ENCODE assay signal across 6 mouse cellular contexts in genomic region chr10:23725960-23726714, GRCm38 (mm10).
DNase-seq lines count a peak whose midpoint lies in the region; ATAC-seq and TF ChIP-seq lines count a peak whose summit lies in the region.
"Not testable (repeated sequence)": the region's sequence is repeated elsewhere in the genome, so short reads cannot be mapped to it uniquely, and the experiment has no call there.

No protein-coding gene starts in this region.

- not testable (repeated sequence) for H3K9ac ChIP-seq in forebrain, embryonic 12.5 days; forebrain, embryonic 16.5 days (replicated peaks; ENCODE audit: low read depth, low read length); heart, embryonic 15.5 days; midbrain, embryonic 15.5 days; neural tube, embryonic 15.5 days (replicated peaks)

- TF ChIP-seq POLR2A in kidney, adult 2 months (IDR thresholded peaks at IDR 0.05; ENCODE audit: low read depth, low read length) = not testable (repeated sequence)

- H3K27ac ChIP-seq in forebrain, embryonic 12.5 days; forebrain, embryonic 16.5 days (ENCODE audit: low read length); heart, embryonic 15.5 days; kidney, adult 2 months (ENCODE audit: insufficient read depth, low read depth, low read length); midbrain, embryonic 15.5 days; neural tube, embryonic 15.5 days (replicated peaks): not testable (repeated sequence)

- 86% methylated on average over 26 of the region's 28 CpGs for WGBS in forebrain, embryonic 12.5 days
- WGBS in forebrain, embryonic 16.5 days = 90% methylated on average over 23 of the region's 28 CpGs
- WGBS in heart, embryonic 15.5 days = 86% methylated on average over 28 of the region's 28 CpGs
- WGBS in kidney, adult 2 months = 75% methylated on average over 28 of the region's 28 CpGs
- whole genome bisulfite sequencing in midbrain, embryonic 15.5 days = 90% methylated on average over 26 of the region's 28 CpGs
- WGBS in neural tube, embryonic 15.5 days = 80% methylated on average over 28 of the region's 28 CpGs

- DNase-seq in kidney, adult 2 months = not testable (repeated sequence)

- not testable (repeated sequence) for H3K9me3 ChIP-seq in forebrain, embryonic 12.5 days; forebrain, embryonic 16.5 days (ENCODE audit: control insufficient read depth, low read length); heart, embryonic 15.5 days (replicated peaks); midbrain, embryonic 15.5 days; neural tube, embryonic 15.5 days (replicated peaks)

- not testable (repeated sequence) for H3K4me2 ChIP-seq in forebrain, embryonic 12.5 days; forebrain, embryonic 16.5 days (ENCODE audit: low read length); heart, embryonic 15.5 days; midbrain, embryonic 15.5 days; neural tube, embryonic 15.5 days

- not testable (repeated sequence) for TF ChIP-seq CTCF in kidney, adult 2 months (conservative IDR thresholded peaks at IDR 0.05; ENCODE audit: insufficient read depth, insufficient read length, low read depth, low read length)

- H3K4me1 ChIP-seq in forebrain, embryonic 12.5 days; forebrain, embryonic 16.5 days (replicated peaks; ENCODE audit: control insufficient read depth, insufficient read depth, low read length); heart, embryonic 15.5 days (replicated peaks); kidney, adult 2 months (ENCODE audit: control insufficient read depth, insufficient read depth, low read length); midbrain, embryonic 15.5 days; neural tube, embryonic 15.5 days: not testable (repeated sequence)

- H3K4me3 ChIP-seq in forebrain, embryonic 12.5 days (replicated peaks) = 0 out of 2 replicates have a peak overlapping the region, but pooled peaks have one; percentile 8
- H3K4me3 ChIP-seq in forebrain, embryonic 16.5 days (replicated peaks; ENCODE audit: low read length) = not testable (repeated sequence)
- H3K4me3 ChIP-seq in heart, embryonic 15.5 days = 0 out of 2 replicates have a peak overlapping the region, but pooled peaks have one; percentile 13
- H3K4me3 ChIP-seq in kidney, adult 2 months (ENCODE audit: insufficient read depth, low read depth, low read length) = 0 out of 2 replicates have a peak overlapping the region, but pooled peaks have one; percentile 28
- H3K4me3 ChIP-seq in midbrain, embryonic 15.5 days = 0 out of 2 replicates have a peak overlapping the region, but pooled peaks have one; percentile 17
- peak overlapping the region; percentile 12; the same call in 1 of the 2 replicates for H3K4me3 ChIP-seq in neural tube, embryonic 15.5 days (replicated peaks)

- not testable (repeated sequence) for ATAC-seq in forebrain, embryonic 12.5 days (ENCODE audit: low FRiP score); heart, embryonic 15.5 days (replicated peaks; ENCODE audit: insufficient number of reproducible peaks, insufficient read depth, low FRiP score, low read depth); neural tube, embryonic 15.5 days (ENCODE audit: low FRiP score)
- peak; percentile 79 for ATAC-seq in forebrain, embryonic 16.5 days
- peak; percentile 73 for ATAC-seq in midbrain, embryonic 15.5 days (replicated peaks)

- H3K36me3 ChIP-seq in forebrain, embryonic 12.5 days (replicated peaks); forebrain, embryonic 16.5 days (ENCODE audit: control insufficient read depth, insufficient read depth); heart, embryonic 15.5 days; kidney, adult 2 months (ENCODE audit: control insufficient read depth, insufficient read depth, low read length); midbrain, embryonic 15.5 days (replicated peaks); neural tube, embryonic 15.5 days: not testable (repeated sequence)

- not testable (repeated sequence) for H3K27me3 ChIP-seq in forebrain, embryonic 12.5 days; forebrain, embryonic 16.5 days (replicated peaks; ENCODE audit: control insufficient read depth, insufficient read depth, low read length); heart, embryonic 15.5 days; kidney, adult 2 months (replicated peaks; ENCODE audit: control insufficient read depth, insufficient read depth, low read length); midbrain, embryonic 15.5 days (replicated peaks); neural tube, embryonic 15.5 days (replicated peaks)
